Mouse (Mus musculus): ENCODE data around the gene Sgpp1.
"Not testable (repeated sequence)": the region's sequence is repeated elsewhere in the genome, so short reads cannot be mapped to it uniquely, and the experiment has no call there.

Gene Sgpp1

DNA sequence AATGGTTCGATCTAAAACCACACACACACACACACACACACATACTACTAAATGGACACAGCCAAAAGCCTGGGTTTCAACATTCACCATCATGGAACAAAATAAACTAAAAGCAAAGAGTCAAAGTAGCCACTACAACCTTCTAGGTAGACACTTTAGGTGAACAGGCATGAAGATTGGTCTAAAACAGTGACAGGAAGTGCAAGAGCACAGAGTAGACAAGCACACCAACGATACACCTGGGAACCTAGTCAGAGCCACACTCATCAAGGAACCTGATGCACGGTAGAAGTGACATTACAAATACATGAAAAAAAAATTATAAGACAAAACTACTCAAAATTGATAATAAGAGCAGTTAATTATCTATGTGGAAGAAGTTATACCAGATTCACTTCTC lies 4.0 kb downstream of the Sgpp1 start:
- DNase-seq = no peak

- DNase-seq = no peak
These were observed 5.1 kb downstream of the Sgpp1 start for GRCm38 (mm10) chr12:75730458-75730857.

DNA sequence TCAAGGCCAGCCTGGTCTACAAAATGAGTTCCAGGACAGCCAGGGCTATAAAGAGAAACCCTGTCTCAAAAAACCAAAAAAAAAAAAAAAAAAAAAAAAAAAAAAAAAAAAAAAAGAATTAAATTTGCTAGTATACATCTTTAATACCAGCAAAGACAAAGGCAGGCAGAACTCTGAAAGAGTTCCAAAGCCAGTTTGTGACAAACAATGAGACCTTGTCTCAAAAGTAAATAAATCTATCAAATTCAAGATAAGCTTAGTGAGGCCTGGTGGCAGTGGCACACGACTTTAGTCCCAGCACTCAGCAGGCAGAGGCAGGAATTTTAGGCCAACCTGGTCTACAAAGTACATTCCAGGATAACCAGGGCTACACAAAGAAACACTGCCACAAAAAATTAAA lies 5.7 kb downstream of the Sgpp1 start:
- DNase-seq = no peak

- no peak for DNase-seq
These were observed 8.0 kb downstream of the Sgpp1 start for GRCm38 (mm10) chr12:75727333-75728125.

- no peak for DNase-seq
These were observed 9.1 kb downstream of the Sgpp1 start for GRCm38 (mm10) chr12:75726349-75726861.

GRCm38 (mm10) chr12:75724621-75725324 lies 10.8 kb downstream of the Sgpp1 start:
- DNase-seq = no peak

DNA sequence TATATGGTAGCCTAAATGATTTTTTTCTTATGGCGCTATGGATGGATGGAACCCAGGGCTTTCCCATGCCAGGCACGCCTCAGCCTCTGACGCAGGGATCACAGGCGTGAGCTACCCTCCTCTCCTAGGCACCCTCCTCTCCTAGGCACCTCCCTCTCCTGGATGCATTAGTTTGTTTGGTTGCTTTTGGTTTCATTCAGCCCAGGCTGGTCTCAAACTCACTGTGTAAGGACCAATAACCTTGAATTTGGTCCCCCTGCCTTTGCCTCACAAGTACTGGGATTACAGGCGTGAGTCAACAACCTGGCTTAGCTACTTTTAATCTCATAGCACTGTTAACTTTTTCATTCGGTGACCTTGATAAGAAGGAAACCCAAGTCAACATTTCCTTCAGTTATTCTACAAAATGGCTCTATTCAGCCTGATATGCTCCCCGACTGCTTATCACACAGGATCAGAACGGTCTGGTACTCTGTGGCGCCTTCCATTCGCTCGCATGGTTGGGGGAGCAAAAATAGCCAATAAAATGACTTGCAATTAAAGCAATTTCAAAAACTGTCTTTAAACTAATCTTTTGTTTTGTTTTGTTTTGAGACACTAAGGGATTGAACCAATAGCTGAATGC lies 11.6 kb downstream of the Sgpp1 start:
- no peak for DNase-seq

DNA sequence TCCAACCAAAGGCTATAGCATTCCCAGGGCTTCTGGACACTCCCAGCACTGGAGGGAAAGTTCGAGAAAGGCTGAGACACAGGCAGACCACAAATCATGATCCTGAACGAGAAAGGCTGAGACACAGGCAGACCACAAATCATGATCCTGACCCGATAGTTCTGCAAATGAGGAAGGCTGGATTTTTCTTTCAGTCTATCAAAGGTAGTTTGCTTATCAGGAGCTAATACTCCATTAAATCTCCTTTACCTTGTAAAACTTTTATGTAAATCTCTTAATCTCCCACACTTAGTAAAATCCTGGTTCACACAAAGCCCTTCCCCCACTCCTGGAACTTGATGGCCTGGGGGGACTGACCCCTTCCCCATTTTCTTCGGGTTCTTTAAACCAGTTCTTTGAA lies 13.6 kb downstream of the Sgpp1 start:
- no peak for DNase-seq

DNA sequence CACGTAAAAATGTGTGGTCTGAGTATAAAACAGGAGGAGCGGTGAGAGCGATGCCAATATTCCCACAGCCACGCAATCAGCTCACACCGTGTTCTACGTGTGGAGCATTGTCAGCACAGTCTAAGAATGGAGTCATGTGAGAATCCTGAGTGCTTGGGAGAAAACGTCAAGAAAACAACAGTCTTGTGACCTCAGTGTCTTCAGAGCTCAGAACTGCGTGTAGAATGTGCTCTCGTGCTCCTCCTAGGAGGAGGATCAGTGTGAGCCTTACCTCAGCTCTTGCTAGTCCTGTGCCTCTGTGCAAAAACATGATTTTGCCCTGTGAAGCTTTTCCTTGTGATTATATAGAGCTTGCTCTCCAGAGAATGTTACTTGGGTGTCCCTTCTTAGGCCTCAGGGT lies 14.5 kb downstream of the Sgpp1 start:
- DNase-seq = no peak

GRCm38 (mm10) chr12:75713596-75713995 lies 21.9 kb downstream of the Sgpp1 start:
- DNase-seq = no peak

DNA sequence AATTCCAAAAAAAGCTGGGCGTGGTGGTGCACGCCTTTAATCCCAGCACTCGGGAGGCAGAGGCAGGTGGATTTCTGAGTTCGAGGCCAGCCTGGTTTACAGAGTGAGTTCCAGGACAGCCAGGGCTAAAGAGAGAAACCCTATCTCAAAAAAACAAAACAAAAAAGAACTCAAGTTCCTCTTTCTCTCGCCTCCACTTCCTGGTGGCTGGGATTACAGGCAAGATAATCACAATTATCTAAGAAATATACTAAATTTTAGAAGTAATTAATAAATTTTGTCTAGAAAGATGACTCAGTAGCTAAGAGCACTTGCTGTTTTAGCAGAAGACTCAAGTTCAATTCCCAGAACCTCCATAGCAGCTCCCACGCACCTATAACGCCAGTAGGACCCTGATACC lies 22.6 kb downstream of the Sgpp1 start:
- not testable (repeated sequence) for DNase-seq

DNA sequence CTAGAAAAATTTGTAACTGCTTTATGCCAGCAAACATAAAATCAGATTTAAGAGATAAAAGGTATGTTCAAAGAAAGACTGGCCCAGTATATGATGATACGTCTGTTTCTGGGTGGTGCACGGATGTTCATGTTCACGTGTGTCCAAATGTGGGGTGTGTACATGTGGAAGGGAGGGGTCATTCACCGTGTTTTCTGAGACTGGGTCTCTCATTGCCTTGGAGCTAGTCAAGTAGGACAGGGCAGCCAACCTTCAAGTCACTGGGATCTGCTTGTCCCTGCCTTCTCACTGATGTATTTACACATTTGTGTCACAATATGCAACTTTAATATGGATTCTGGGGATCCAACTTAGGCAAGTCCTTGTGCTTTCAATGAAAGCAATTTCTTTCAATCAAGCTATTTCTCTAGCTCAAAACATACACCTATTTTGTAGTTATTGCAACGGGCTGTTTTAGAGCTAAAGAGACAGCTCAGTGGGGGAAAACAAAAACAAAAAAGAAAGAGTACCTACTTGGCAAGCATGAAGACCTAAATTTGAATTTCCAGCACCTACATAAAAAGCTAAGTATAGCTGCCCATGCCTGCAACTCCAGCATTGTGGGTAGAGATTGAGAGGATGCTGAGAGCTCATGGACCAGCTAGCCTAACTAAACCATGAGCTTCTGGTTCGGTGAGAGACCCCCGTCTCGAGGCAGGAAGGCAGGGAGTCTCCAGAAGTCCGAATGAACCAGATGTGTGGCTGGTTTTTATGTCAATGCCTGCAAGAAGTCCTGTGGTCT lies 24.7 kb downstream of the Sgpp1 start:
- no peak for DNase-seq

DNA sequence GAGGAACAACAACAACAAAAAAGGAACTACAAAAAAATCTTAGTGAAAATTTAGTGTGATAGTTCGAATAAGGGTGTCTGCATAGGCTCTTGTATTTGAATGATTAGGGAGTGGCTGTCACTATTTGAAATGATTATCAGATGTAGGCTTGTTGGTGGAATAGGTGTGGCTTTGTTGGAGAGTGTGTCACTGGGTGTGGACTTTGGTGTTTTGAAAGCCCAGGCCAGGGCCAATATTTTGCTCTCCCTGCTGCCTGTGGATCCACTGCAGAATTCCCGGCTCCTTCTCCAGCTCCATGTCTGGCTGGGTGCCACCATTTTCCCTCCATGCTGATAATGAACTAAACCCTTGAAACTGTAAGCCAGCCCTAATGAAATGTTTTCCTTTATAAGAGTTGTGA lies 26.0 kb downstream of the Sgpp1 start:
- no peak for DNase-seq

GRCm38 (mm10) chr12:75706670-75707069 lies 28.9 kb downstream of the Sgpp1 start:
- DNase-seq = peak; percentile 64

DNA sequence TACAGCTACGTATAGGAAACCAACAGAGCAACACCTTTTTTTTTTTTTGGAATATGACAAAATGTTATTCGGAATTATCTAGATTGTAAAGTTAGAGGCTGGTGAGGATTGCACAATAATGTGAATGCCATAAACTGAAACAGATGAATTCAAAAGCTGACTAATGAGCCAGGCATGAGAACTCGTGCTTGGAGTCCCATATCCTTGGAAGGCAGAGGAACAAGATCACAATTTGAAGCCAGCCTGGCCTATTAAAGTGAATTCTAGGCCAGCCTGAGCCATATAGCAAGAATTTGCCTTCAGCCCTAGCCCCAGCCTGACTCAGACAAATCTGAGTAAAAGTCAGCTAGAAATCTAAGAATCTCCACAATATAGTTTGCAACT lies 32.8 kb downstream of the Sgpp1 start:
- DNase-seq = no peak

- DNase-seq = no peak
These were observed 33.3 kb downstream of the Sgpp1 start for GRCm38 (mm10) chr12:75702084-75702738.

DNA sequence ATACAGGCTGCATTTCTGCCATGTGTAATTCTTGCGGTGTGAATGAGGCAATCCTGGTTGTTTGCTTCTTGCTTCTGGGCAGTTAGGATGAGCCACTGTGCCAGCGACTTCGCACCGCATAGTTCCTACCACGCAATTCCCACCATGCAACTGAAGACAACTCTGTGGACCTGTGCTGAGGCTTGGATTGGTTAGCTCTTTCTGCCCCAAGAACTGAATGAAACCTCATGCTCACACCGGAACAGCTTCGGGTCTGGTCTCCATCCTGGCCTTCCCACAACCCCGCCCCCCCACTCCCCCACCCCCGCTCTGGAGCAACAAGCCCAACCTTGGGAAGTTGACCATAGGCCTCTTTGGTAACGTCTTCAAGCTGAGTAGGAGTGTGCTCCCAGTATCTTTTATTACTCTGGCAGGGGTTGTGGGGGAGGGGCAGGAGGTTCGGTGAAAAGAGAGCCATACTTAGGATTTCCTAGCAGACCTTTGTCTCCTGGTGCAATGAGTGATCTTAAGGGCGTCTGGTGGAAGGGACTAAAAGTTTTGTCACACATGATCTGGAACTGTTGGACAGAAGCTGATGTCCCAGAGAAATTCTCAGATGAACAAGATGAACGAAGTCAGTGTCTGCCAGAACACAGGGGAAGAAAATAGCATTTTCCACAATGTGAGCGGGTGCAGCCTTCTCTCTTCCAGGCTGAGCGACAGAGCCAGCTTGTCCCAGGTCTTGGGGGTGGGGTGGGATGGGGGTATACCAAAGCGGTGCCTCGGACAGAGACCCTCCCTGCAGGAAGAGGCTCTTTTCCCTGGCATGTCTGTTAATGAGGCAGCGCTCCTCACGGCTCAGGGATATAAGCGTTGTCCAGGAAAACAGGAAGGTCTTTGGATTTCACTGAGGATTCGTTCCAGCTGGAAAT lies 34.1 kb downstream of the Sgpp1 start:
- DNase-seq = peak; percentile 48

DNA sequence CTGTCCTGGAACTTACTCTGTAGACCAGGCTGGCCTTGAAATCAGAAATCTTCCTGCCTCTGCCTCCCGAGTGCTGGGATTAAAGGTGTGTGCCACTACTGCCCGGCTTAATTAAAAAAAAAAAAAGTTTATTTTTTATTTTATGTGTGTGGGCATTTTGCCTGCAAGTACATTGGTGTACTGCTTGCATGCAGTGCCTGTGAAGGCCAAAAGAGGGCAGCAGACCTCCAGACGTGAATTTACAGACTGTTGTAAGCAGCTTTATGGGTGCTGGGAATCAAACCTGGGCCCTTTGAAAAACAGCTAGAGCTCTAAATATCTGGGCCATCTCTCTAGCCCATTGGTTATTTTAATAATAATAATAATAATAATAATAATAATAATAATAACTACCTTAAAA lies 36.8 kb downstream of the Sgpp1 start:
- DNase-seq = no peak

GRCm38 (mm10) chr12:75695845-75696244 lies 39.7 kb downstream of the Sgpp1 start:
- DNase-seq = not testable (repeated sequence)

- DNase-seq = no peak
These were observed 46.5 kb downstream of the Sgpp1 start for GRCm38 (mm10) chr12:75689003-75689402.

DNA sequence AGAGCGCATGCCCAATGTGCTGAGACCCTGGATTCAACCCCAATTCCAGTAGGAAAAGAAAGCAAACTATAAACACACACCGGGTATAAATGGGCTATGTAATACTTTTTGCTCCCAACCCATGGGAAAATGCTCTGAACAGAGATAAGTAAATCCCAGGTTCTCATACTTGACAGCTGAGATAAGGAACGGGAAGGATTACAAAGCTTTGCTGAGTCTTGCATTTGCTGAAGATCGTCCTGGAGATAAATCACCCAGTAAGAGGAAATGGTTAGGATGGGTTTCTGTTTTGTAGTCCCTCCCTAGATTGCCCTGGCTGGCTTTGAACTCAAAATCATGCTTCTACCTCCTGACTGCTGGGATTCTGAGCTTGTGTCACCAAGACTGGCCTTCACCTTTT lies 48.2 kb downstream of the Sgpp1 start:
- DNase-seq = no peak
